Mouse (Mus musculus): ENCODE results near the gene Atp11a.

GRCm38 (mm10) chr8:12907730-12908129, 150.9 kb downstream of the Atp11a start:
- TF ChIP-seq CTCF (IDR thresholded peaks at IDR 0.05; ENCODE audit: extremely low read depth, insufficient read length, insufficient replicate concordance, low read depth, low read length): no peak
- TF ChIP-seq POLR2A (IDR thresholded peaks at IDR 0.05; ENCODE audit: low read depth, low read length): no peak

All from small intestine, adult 2 months (tissue).